Mouse (Mus musculus) right cerebral cortex, postnatal 25 days (tissue): ENCODE measurements around the gene Zfp286.
"Not testable (repeated sequence)": the region's sequence is repeated elsewhere in the genome, so short reads cannot be mapped to it uniquely, and the experiment has no call there.

Source experiments
- DNase-seq: peaks from one replicate; pipeline ENCODE4 v3.0.0; 2022

Gene Zfp286

GRCm38 (mm10) chr11:62776510-62776909 is 12.8 kb downstream of the Zfp286 start:
- DNase-seq = no peak

- DNase-seq = no peak
These were observed 28.4 kb downstream of the Zfp286 start for GRCm38 (mm10) chr11:62760755-62761457.

GRCm38 (mm10) chr11:62758491-62758890 is 30.8 kb downstream of the Zfp286 start:
- DNase-seq = no peak

- DNase-seq = no peak
These were observed 31.4 kb downstream of the Zfp286 start for GRCm38 (mm10) chr11:62757906-62758305.

- no peak for DNase-seq
These were observed 32.1 kb downstream of the Zfp286 start for GRCm38 (mm10) chr11:62757143-62757507.

GRCm38 (mm10) chr11:62756456-62757142 is 32.7 kb downstream of the Zfp286 start:
- DNase-seq = peak; percentile 86

- no peak for DNase-seq
These were observed 36.5 kb downstream of the Zfp286 start, which contains the start of gene Gm10428 for GRCm38 (mm10) chr11:62752780-62753179. Gene Gm10428 (plus strand): TSS chr11:62753100.

- DNase-seq = no peak
These were observed 37.1 kb downstream of the Zfp286 start for GRCm38 (mm10) chr11:62752191-62752590.

- not testable (repeated sequence) for DNase-seq
These were observed 39.8 kb downstream of the Zfp286 start for GRCm38 (mm10) chr11:62749445-62749844.

GRCm38 (mm10) chr11:62748062-62748461 is 41.2 kb downstream of the Zfp286 start:
- no peak for DNase-seq

- no peak for DNase-seq
These were observed 42.0 kb downstream of the Zfp286 start for GRCm38 (mm10) chr11:62747227-62747626.

- peak; percentile 73 for DNase-seq
These were observed 43.2 kb downstream of the Zfp286 start for GRCm38 (mm10) chr11:62746001-62746533.

- DNase-seq = peak; percentile 54
These were observed 45.2 kb downstream of the Zfp286 start for GRCm38 (mm10) chr11:62744103-62744502.

GRCm38 (mm10) chr11:62742261-62742957 is 46.9 kb downstream of the Zfp286 start:
- DNase-seq = no peak

GRCm38 (mm10) chr11:62741186-62741585 is 48.1 kb downstream of the Zfp286 start:
- no peak for DNase-seq

- no peak for DNase-seq
These were observed 56.6 kb downstream of the Zfp286 start for GRCm38 (mm10) chr11:62732665-62733064.

GRCm38 (mm10) chr11:62732022-62732387 is 57.3 kb downstream of the Zfp286 start:
- no peak for DNase-seq

GRCm38 (mm10) chr11:62731311-62732021 is 57.8 kb downstream of the Zfp286 start, which contains the start of gene Zfp287:
Gene Zfp287 (minus strand): TSS chr11:62731905.
- peak; percentile 91 for DNase-seq

- DNase-seq = no peak
These were observed 61.0 kb downstream of the Zfp286 start for GRCm38 (mm10) chr11:62728276-62728675.

GRCm38 (mm10) chr11:62710657-62711056 is 78.6 kb downstream of the Zfp286 start:
- DNase-seq = no peak

GRCm38 (mm10) chr11:62708252-62708651 is 81.0 kb downstream of the Zfp286 start:
- DNase-seq = no peak

- DNase-seq = no peak
These were observed 83.1 kb downstream of the Zfp286 start for GRCm38 (mm10) chr11:62706141-62706540.
